Mouse (Mus musculus) liver, embryonic 16.5 days (tissue): Measurements from ENCODE around the gene Tuba1c. TPM values are rescaled to one million over a fixed set of nuclear protein-coding genes. Genes with fewer than 3 reads are reported as not detected.

Experiments
- ATAC-seq: fragments of 200-750 bp; cut with Nextera tagmentation; 2 replicates; pipeline ENCODE4 v1.8.0; 2017; ENCODE audit warnings: low read depth, mild to moderate bottlenecking, moderate number of reproducible peaks, moderate library complexity
- H3K27ac ChIP-seq: fragments of 300-500 bp; sonication (generic); 2 replicates; pipeline ENCODE4 v1.5.1; 2014; ENCODE audit warnings: mild to moderate bottlenecking, low read length
- H3K27me3 ChIP-seq: fragments of 300-500 bp; sonication (generic); 2 replicates; pipeline ENCODE4 v1.6.1; 2014; ENCODE audit warnings: low read depth, low read length, mixed read lengths; ENCODE audit not compliant: control insufficient read depth, insufficient read depth
- H3K36me3 ChIP-seq: fragments of 300-500 bp; sonication (generic); 2 replicates; pipeline ENCODE4 v1.6.1; 2014; ENCODE audit warnings: mild to moderate bottlenecking; ENCODE audit not compliant: control insufficient read depth, insufficient read depth
- H3K4me1 ChIP-seq: fragments of 300-500 bp; sonication (generic); 2 replicates; pipeline ENCODE4 v1.6.1; 2014; ENCODE audit warnings: low read depth, low read length, mixed read lengths; ENCODE audit not compliant: control insufficient read depth
- H3K4me2 ChIP-seq: fragments of 300-500 bp; sonication (generic); 2 replicates; pipeline ENCODE4 v1.6.1; 2014; ENCODE audit warnings: low read depth, low read length, mixed read lengths
- H3K4me3 ChIP-seq: fragments of 300-500 bp; sonication (generic); 2 replicates; pipeline ENCODE4 v1.5.1; 2014; ENCODE audit warnings: low read depth, mild to moderate bottlenecking, low read length
- H3K9ac ChIP-seq: fragments of 300-500 bp; sonication (generic); 2 replicates; pipeline ENCODE4 v1.6.1; 2014; ENCODE audit warnings: low read depth, low read length
- H3K9me3 ChIP-seq: fragments of 300-500 bp; sonication (generic); replicated peaks from 2 replicates; pipeline ENCODE4 v1.6.1; 2016; ENCODE audit warnings: low read length; ENCODE audit not compliant: control insufficient read depth
- WGBS: fragments of 180-500 bp; shearing (Covaris S2); extraction: QIAGEN DNeasy Blood & Tissue Kit; methylation state at CpG from one replicate; pipeline ENCODE4 v1.1.7; 2014; ENCODE audit not compliant: insufficient replicate concordance; 5-methylcytosine and 5-hydroxymethylcytosine counted together
- polyA plus RNA-seq: library from polyadenylated mRNA; unstranded; fragments of >200 nt; fragmentation: Nextera tagmentation; extraction: Ambion mirVana; gene quantifications from 2 replicates; pipeline ENCODE4 v1.2.1, GENCODE M21; 2015

Gene Tuba1c
- polyA plus RNA-seq, 1 experiment from 2014 or later, result 260 TPM

GRCm38 (mm10) chr15:98987077-98987630 is 42.5 kb upstream of the Tuba1c start:
- Histone ChIP-seq H3K9me3 (no peaks in the 10 kb centered on the region), H3K4me1 (peaks cover 10% of the 10 kb centered on the region), H3K4me2 (no peak overlapping the region), H3K36me3 (no peaks in the 10 kb centered on the region), H3K4me3 (no peak overlapping the region), H3K9ac (no peak overlapping the region), H3K27ac (no peak overlapping the region), H3K27me3 (no peaks in the 10 kb centered on the region)
- 72% methylated on average over 7 of the region's 7 CpGs for WGBS
- no peak for ATAC-seq

- no peaks in the 10 kb centered on the region for H3K36me3 ChIP-seq
- H3K4me1 ChIP-seq, result peaks cover 15% of the 10 kb centered on the region
- H3K4me2 ChIP-seq, result no peak overlapping the region
- no peaks in the 10 kb centered on the region for H3K27me3 ChIP-seq
- no peak overlapping the region for H3K4me3 ChIP-seq
- WGBS, result 65% methylated on average over 8 of the region's 8 CpGs
- no peak for ATAC-seq
- no peak overlapping the region for H3K27ac ChIP-seq
- H3K9ac ChIP-seq, result no peak overlapping the region
- H3K9me3 ChIP-seq, result no peaks in the 10 kb centered on the region
Measured at GRCm38 (mm10) chr15:98987661-98988181, 42.0 kb upstream of the Tuba1c start.

- H3K27me3 ChIP-seq, result no peaks in the 10 kb centered on the region
- no peaks in the 10 kb centered on the region for H3K9me3 ChIP-seq
- H3K27ac ChIP-seq, result no peak overlapping the region
- no peak overlapping the region for H3K9ac ChIP-seq
- WGBS, result 73% methylated on average over 3 of the region's 3 CpGs
- H3K4me2 ChIP-seq, result no peak overlapping the region
- H3K4me3 ChIP-seq, result no peak overlapping the region
- H3K36me3 ChIP-seq, result no peaks in the 10 kb centered on the region
- ATAC-seq, result no peak
- peaks cover 20% of the 10 kb centered on the region for H3K4me1 ChIP-seq
Measured at GRCm38 (mm10) chr15:98988787-98989186, 40.9 kb upstream of the Tuba1c start.

GRCm38 (mm10) chr15:98989701-98990430 is 39.8 kb upstream of the Tuba1c start:
- H3K36me3 ChIP-seq, result no peaks in the 10 kb centered on the region
- H3K27ac ChIP-seq, result no peak overlapping the region
- no peak overlapping the region for H3K4me3 ChIP-seq
- 57% methylated on average over 12 of the region's 12 CpGs for WGBS
- no peak for ATAC-seq
- no peak overlapping the region for H3K9ac ChIP-seq
- no peak overlapping the region for H3K4me2 ChIP-seq
- H3K9me3 ChIP-seq, result no peaks in the 10 kb centered on the region
- no peaks in the 10 kb centered on the region for H3K27me3 ChIP-seq
- peaks cover 15% of the 10 kb centered on the region for H3K4me1 ChIP-seq

- Histone ChIP-seq H3K27me3 (no peaks in the 10 kb centered on the region), H3K36me3 (no peaks in the 10 kb centered on the region), H3K4me1 (peaks cover 13% of the 10 kb centered on the region), H3K4me2 (no peak overlapping the region), H3K27ac (no peak overlapping the region), H3K4me3 (no peak overlapping the region), H3K9ac (no peak overlapping the region), H3K9me3 (no peaks in the 10 kb centered on the region)
- ATAC-seq, result no peak
- 56% methylated on average over 15 of the region's 15 CpGs for WGBS
Measured at GRCm38 (mm10) chr15:98990669-98991539, 38.8 kb upstream of the Tuba1c start.

- Histone ChIP-seq H3K27ac (no peak overlapping the region), H3K27me3 (no peaks in the 10 kb centered on the region), H3K36me3 (no peaks in the 10 kb centered on the region), H3K9me3 (no peaks in the 10 kb centered on the region), H3K4me3 (no peak overlapping the region), H3K4me2 (no peak overlapping the region), H3K9ac (no peak overlapping the region), H3K4me1 (peaks cover 11% of the 10 kb centered on the region)
- WGBS, result 58% methylated on average over 9 of the region's 9 CpGs
- no peak for ATAC-seq
Measured at GRCm38 (mm10) chr15:98991540-98992050, 38.1 kb upstream of the Tuba1c start.

GRCm38 (mm10) chr15:98992086-98992912 is 37.4 kb upstream of the Tuba1c start:
- WGBS, result 26% methylated on average over 17 of the region's 17 CpGs
- Histone ChIP-seq H3K4me1 (peaks cover 11% of the 10 kb centered on the region), H3K9ac (peak overlapping the region; percentile 42; the same call in 1 of the 2 replicates), H3K36me3 (no peaks in the 10 kb centered on the region), H3K9me3 (no peaks in the 10 kb centered on the region), H3K4me3 (peak overlapping the region; percentile 61), H3K4me2 (peak overlapping the region; percentile 73), H3K27ac (no peak overlapping the region), H3K27me3 (no peaks in the 10 kb centered on the region)
- ATAC-seq, result peak; percentile 19; the same call in 1 of the 2 replicates

GRCm38 (mm10) chr15:98993093-98993793 is 36.4 kb upstream of the Tuba1c start:
- H3K36me3 ChIP-seq, result no peaks in the 10 kb centered on the region
- H3K4me2 ChIP-seq, result peak overlapping the region; percentile 73
- peak overlapping the region; percentile 69 for H3K9ac ChIP-seq
- H3K27ac ChIP-seq, result peak overlapping the region; percentile 89
- 3% methylated on average over 35 of the region's 35 CpGs for WGBS
- H3K27me3 ChIP-seq, result no peaks in the 10 kb centered on the region
- H3K4me1 ChIP-seq, result peaks cover 16% of the 10 kb centered on the region
- no peaks in the 10 kb centered on the region for H3K9me3 ChIP-seq
- ATAC-seq, result peak; percentile 93
- H3K4me3 ChIP-seq, result peak overlapping the region; percentile 61
